Mouse (Mus musculus): ENCODE measurements around the gene Otos. TPM values are rescaled to one million over a fixed set of nuclear protein-coding genes. Genes with fewer than 3 reads are reported as not detected.

The Otos gene
- polyA plus RNA-seq (2012; rRNA removed), result 0.23 and 0.28 TPM in 2 replicates

- peak; percentile 41 to 86 for DNase-seq (ENCODE audit: extremely low spot score in 1 of 2, low spot score in 1 of 2)
Measured at GRCm38 (mm10) chr1:92648673-92649072, at the start of gene Otos. Gene Otos, minus strand, starts transcription at chr1:92648841.

GRCm38 (mm10) chr1:92696848-92697247 is 48.2 kb upstream of the Otos start:
- DNase-seq (ENCODE audit: extremely low spot score in 1 of 2, low spot score in 1 of 2), result peak in 1 of 2 experiments; percentile 86

- DNase-seq (ENCODE audit: extremely low spot score in 1 of 2, low spot score in 1 of 2), result no peak
Measured at GRCm38 (mm10) chr1:92695751-92696150, 47.1 kb upstream of the Otos start.

- no peak for DNase-seq (ENCODE audit: extremely low spot score in 1 of 2, low spot score in 1 of 2)
Measured at GRCm38 (mm10) chr1:92691166-92691844, 42.7 kb upstream of the Otos start.

GRCm38 (mm10) chr1:92686994-92687393 is 38.4 kb upstream of the Otos start:
- DNase-seq (ENCODE audit: extremely low spot score in 1 of 2, low spot score in 1 of 2), result no peak

- DNase-seq (ENCODE audit: extremely low spot score in 1 of 2, low spot score in 1 of 2), result peak; percentile 30 to 71
Measured at GRCm38 (mm10) chr1:92683151-92683550, 34.5 kb upstream of the Otos start.

GRCm38 (mm10) chr1:92680668-92681603 is 32.3 kb upstream of the Otos start:
- no peak for DNase-seq (ENCODE audit: extremely low spot score in 1 of 2, low spot score in 1 of 2)

- no peak for DNase-seq (ENCODE audit: extremely low spot score in 1 of 2, low spot score in 1 of 2)
Measured at GRCm38 (mm10) chr1:92678757-92679156, 30.1 kb upstream of the Otos start.

GRCm38 (mm10) chr1:92676676-92676975 is 28.0 kb upstream of the Otos start:
- no peak for DNase-seq (ENCODE audit: extremely low spot score in 1 of 2, low spot score in 1 of 2)

GRCm38 (mm10) chr1:92675932-92676675 is 27.5 kb upstream of the Otos start:
- DNase-seq (ENCODE audit: extremely low spot score in 1 of 2, low spot score in 1 of 2), result peak; percentile 40 to 71

- DNase-seq (ENCODE audit: extremely low spot score in 1 of 2, low spot score in 1 of 2), result no peak
Measured at GRCm38 (mm10) chr1:92673258-92673782, 24.7 kb upstream of the Otos start.

GRCm38 (mm10) chr1:92671326-92671725 is 22.7 kb upstream of the Otos start:
- no peak for DNase-seq (ENCODE audit: extremely low spot score in 1 of 2, low spot score in 1 of 2)

GRCm38 (mm10) chr1:92669430-92669829 is 20.8 kb upstream of the Otos start:
- DNase-seq (ENCODE audit: extremely low spot score in 1 of 2, low spot score in 1 of 2), result no peak

GRCm38 (mm10) chr1:92667106-92667505 is 18.5 kb upstream of the Otos start:
- DNase-seq (ENCODE audit: extremely low spot score in 1 of 2, low spot score in 1 of 2), result no peak

GRCm38 (mm10) chr1:92659392-92659791 is 10.8 kb upstream of the Otos start:
- DNase-seq (ENCODE audit: extremely low spot score in 1 of 2, low spot score in 1 of 2), result no peak

- DNase-seq (ENCODE audit: extremely low spot score in 1 of 2, low spot score in 1 of 2), result no peak
Measured at GRCm38 (mm10) chr1:92657025-92657820, 8.6 kb upstream of the Otos start.

GRCm38 (mm10) chr1:92654676-92655075 is 6.0 kb upstream of the Otos start:
- no peak for DNase-seq (ENCODE audit: extremely low spot score in 1 of 2, low spot score in 1 of 2)

- no peak for DNase-seq (ENCODE audit: extremely low spot score in 1 of 2, low spot score in 1 of 2)
Measured at GRCm38 (mm10) chr1:92653179-92653578, 4.5 kb upstream of the Otos start.

GRCm38 (mm10) chr1:92651467-92651866 is 2.8 kb upstream of the Otos start:
- DNase-seq (ENCODE audit: extremely low spot score in 1 of 2, low spot score in 1 of 2), result no peak

GRCm38 (mm10) chr1:92648197-92648596 is 444 bp downstream of the Otos start:
- no peak for DNase-seq (ENCODE audit: extremely low spot score in 1 of 2, low spot score in 1 of 2)

All from frontal cortex, adult 2 months (tissue).